Mouse (Mus musculus) neural tube, embryonic 12.5 days (tissue): ENCODE measurements around the gene Rbm19. TPM values are rescaled to one million over a fixed set of nuclear protein-coding genes. Genes with fewer than 3 reads are reported as not detected.
A peak's percentile ranks its signal among the peaks of the same experiment; 100 is the strongest.

Experiments
- ATAC-seq: fragments of 200-750 bp; cut with Nextera tagmentation; 2 replicates; pipeline ENCODE4 v1.8.0; 2017; ENCODE audit warnings: low read depth, mild to moderate bottlenecking, moderate TSS enrichment, moderate library complexity; ENCODE audit not compliant: low FRiP score
- H3K27ac ChIP-seq: fragments of 300-500 bp; sonication (generic); 2 replicates; pipeline ENCODE4 v1.5.1; 2016
- H3K27me3 ChIP-seq: fragments of 300-500 bp; sonication (generic); replicated peaks from 2 replicates; pipeline ENCODE4 v1.6.1; 2016; ENCODE audit warnings: mild to moderate bottlenecking
- H3K36me3 ChIP-seq: fragments of 300-500 bp; sonication (generic); 2 replicates; pipeline ENCODE4 v1.6.1; 2016; ENCODE audit warnings: mild to moderate bottlenecking
- H3K4me1 ChIP-seq: fragments of 300-500 bp; sonication (generic); 2 replicates; pipeline ENCODE4 v1.6.1; 2016
- H3K4me2 ChIP-seq: fragments of 300-500 bp; sonication (generic); replicated peaks from 2 replicates; pipeline ENCODE4 v1.6.1; 2016; ENCODE audit warnings: mild to moderate bottlenecking
- H3K4me3 ChIP-seq: fragments of 300-500 bp; sonication (generic); 2 replicates; pipeline ENCODE4 v1.5.1; 2016
- H3K9ac ChIP-seq: fragments of 300-500 bp; sonication (generic); 2 replicates; pipeline ENCODE4 v1.6.1; 2016; ENCODE audit warnings: mild to moderate bottlenecking
- H3K9me3 ChIP-seq: fragments of 300-500 bp; sonication (generic); 2 replicates; pipeline ENCODE4 v1.6.1; 2016; ENCODE audit warnings: mild to moderate bottlenecking
- WGBS: fragments of 180-500 bp; shearing (Covaris S2); methylation state at CpG from one replicate; pipeline ENCODE4 v1.1.7; 2016; 5-methylcytosine and 5-hydroxymethylcytosine counted together
- polyA plus RNA-seq: library from polyadenylated mRNA; unstranded; fragments of >200 nt; fragmentation: Nextera tagmentation; extraction: Ambion mirVana; gene quantifications from 2 replicates; pipeline ENCODE4 v1.2.1, GENCODE M21; 2016

Rbm19 gene
- 21.9 and 27.4 TPM in 2 replicates for polyA plus RNA-seq

DNA sequence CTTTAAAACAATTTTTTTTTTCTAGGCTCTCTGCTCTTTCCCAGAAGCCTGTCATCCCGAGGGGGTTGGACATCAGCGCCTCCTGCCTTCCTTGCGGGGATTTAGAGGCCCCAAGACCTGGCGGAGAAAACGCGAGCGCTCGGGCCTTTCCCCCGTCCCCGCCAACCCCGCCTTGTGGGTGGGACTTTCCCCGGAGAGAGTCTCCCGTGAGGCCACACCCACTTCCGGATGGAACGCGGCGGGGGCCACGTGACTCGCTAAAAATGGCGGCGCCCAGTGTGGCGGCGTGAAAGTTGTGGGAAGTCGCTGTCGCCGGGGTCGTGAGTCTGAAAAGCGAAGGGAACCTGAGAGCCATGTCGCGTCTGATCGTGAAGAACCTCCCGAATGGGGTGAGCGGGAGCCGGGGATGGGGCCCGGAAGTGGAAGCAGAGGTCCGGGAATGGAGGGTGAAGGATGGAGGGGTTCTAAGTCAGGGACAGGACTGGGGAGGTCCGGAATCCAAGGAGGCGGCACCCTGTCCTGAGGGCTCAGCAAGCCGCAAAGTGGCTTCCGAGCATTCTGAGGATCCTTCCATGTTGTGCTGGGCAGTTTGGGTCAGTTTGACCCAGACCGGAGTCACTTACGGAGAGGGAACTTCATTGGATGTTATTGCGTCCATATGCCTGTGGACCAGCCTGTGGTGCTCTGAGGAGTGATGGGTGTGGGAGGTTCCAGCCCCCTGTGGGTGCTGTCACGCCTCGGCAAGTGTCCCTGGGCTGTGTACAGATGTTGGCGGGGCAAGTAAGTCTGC is at the start of gene Rbm19:
TSS of gene Rbm19 (plus strand) at position 205 of the 790 bp plus-strand sequence.
- H3K9ac ChIP-seq: peak within 1 kb of the TSS; percentile 56
- H3K27ac ChIP-seq: no peak within 1 kb of the TSS
- H3K9me3 ChIP-seq: no peaks in the 10 kb centered on the region
- under 1% methylated on average over 46 of the region's 46 CpGs for WGBS
- ATAC-seq: peak; percentile 80
- H3K4me2 ChIP-seq: peak within 1 kb of the TSS; percentile 95
- peaks cover 30% of the 10 kb centered on the region for H3K36me3 ChIP-seq
- no peaks in the 10 kb centered on the region for H3K27me3 ChIP-seq
- H3K4me1 ChIP-seq: no peaks in the 10 kb centered on the region
- peak within 1 kb of the TSS; percentile 74 for H3K4me3 ChIP-seq

DNA sequence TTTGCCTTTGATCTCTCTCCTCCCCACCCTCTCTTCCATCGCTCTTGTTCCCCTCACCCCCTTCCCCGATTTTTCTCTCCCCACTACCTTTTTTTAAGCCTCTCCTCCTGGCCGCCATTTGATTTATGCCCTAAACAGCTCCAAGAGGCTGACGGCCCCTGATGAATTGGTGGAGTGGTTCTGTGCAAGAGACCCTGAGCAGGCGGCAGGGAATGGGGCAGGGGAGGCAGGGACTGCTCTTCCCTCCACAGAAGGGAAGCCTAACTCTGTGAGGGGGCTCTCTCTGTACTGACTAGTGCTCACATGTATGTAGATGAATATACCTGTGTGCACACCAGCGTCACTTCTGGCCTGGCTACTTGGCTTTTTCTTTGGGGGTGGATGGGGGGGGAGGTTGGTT is 49.0 kb upstream of the Rbm19 start:
- ATAC-seq: no peak
- H3K36me3 ChIP-seq: no peaks in the 10 kb centered on the region

DNA sequence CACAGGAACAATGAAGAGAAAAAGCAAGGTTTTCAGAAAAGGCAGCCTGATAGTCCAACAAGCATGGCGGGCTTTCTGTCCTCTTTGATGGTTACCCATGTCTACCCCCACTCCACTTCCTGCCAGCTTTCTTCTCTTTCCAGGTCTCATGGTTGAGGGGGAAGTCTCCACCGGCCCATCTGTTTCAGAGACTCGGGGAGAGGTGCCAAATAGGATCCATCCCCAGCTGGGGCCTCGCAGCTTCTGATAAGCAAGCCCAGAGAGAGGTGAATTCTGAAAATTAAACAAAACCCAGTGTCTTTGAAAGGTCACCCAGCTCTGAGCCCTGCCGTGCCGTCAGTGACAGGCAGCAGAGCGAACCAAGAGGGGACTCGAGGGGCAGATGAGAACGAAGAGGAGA is 42.2 kb upstream of the Rbm19 start:
- ATAC-seq: no peak
- WGBS: 83% methylated on average over 9 of the region's 9 CpGs
- Histone ChIP-seq H3K9ac (no peak overlapping the region), H3K4me3 (no peak overlapping the region), H3K27me3 (no peaks in the 10 kb centered on the region), H3K4me2 (no peak overlapping the region), H3K4me1 (no peaks in the 10 kb centered on the region), H3K27ac (no peak overlapping the region), H3K9me3 (no peaks in the 10 kb centered on the region), H3K36me3 (no peaks in the 10 kb centered on the region)

More for the DNA sequence above, 49.0 kb upstream of the Rbm19 start:
- Histone ChIP-seq H3K27me3 (no peaks in the 10 kb centered on the region), H3K27ac (no peak overlapping the region), H3K9me3 (no peaks in the 10 kb centered on the region), H3K4me2 (peak overlapping the region; percentile 2; the same call in 1 of the 2 replicates), H3K9ac (no peak overlapping the region), H3K4me3 (no peak overlapping the region), H3K4me1 (peaks cover 8% of the 10 kb centered on the region)
- 30% methylated on average over 6 of the region's 6 CpGs for WGBS

DNA sequence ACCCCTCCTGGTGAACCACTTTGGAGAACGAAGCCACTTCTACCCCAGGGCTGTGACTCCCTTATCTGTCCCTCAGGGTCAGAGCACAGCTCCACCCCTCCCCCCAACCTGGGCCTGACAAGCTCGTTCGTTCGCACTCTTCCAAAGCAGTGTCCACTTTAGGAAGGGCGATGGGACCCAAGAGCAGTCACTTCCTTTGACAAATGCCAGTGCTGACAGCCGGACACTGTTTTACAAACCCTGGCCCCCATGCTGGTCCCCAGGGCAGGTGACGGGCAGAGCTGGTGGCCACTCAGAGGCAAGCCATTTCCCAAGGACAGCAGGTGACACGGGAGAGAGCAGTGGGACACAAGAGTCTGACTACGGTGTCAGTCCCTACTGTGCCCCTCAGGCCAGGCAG is 36.2 kb upstream of the Rbm19 start:
- ATAC-seq: no peak
- no peaks in the 10 kb centered on the region for H3K36me3 ChIP-seq
- H3K27me3 ChIP-seq: no peaks in the 10 kb centered on the region
- no peak overlapping the region for H3K27ac ChIP-seq
- no peak overlapping the region for H3K4me3 ChIP-seq
- no peak overlapping the region for H3K4me2 ChIP-seq
- 71% methylated on average over 9 of the region's 9 CpGs for WGBS
- no peak overlapping the region for H3K9ac ChIP-seq
- no peaks in the 10 kb centered on the region for H3K4me1 ChIP-seq
- H3K9me3 ChIP-seq: no peaks in the 10 kb centered on the region

DNA sequence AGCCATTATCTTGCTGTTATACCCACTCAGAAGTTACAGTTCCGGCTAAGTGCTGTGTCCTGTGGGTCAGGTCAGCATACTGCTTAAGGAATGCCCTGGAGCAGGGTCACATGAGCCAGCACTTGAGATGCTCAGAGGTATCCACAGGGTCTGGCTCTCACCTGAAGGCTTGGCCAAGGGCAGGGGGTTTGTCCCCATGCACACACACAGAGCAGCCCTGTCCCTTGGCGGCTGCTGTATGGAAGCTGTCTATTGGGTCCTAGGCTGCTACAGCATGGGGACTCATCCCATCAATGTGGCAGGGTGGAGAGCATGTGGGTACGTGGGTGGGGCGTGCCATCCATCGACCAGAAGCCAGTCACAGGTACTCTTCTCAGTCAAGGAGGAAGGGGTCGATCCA is 35.8 kb upstream of the Rbm19 start:
- H3K27me3 ChIP-seq: no peaks in the 10 kb centered on the region
- no peaks in the 10 kb centered on the region for H3K4me1 ChIP-seq
- no peaks in the 10 kb centered on the region for H3K36me3 ChIP-seq
- no peak overlapping the region for H3K9ac ChIP-seq
- no peak overlapping the region for H3K27ac ChIP-seq
- no peak overlapping the region for H3K4me2 ChIP-seq
- no peaks in the 10 kb centered on the region for H3K9me3 ChIP-seq
- ATAC-seq: no peak
- WGBS: 85% methylated on average over 6 of the region's 6 CpGs
- H3K4me3 ChIP-seq: no peak overlapping the region

DNA sequence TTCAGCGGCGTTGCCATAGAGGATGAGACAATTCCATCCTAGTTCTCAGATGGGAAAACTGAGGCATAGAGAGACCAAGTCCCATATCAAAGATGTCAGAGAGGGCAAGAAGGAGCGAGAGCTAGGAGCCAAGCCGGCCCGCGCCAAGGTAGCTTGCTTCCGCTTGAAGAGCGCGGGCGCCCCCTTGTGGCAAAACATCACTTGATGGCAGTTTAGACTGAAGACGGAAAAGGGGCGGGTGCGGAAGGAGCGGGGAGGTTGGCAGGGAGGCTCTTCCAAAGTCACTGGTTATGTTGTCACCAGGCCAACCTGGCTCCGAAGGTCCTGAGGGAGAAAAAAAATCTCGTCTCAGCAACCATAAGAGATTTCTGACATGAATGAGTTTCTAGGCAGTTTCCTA is 27.7 kb upstream of the Rbm19 start:
- 2% methylated on average over 16 of the region's 16 CpGs for WGBS
- no peak for ATAC-seq
- no peak overlapping the region for H3K4me2 ChIP-seq
- no peaks in the 10 kb centered on the region for H3K36me3 ChIP-seq
- H3K9me3 ChIP-seq: no peaks in the 10 kb centered on the region
- no peak overlapping the region for H3K4me3 ChIP-seq
- no peaks in the 10 kb centered on the region for H3K4me1 ChIP-seq
- H3K9ac ChIP-seq: no peak overlapping the region
- no peak overlapping the region for H3K27ac ChIP-seq
- H3K27me3 ChIP-seq: peaks cover 20% of the 10 kb centered on the region

DNA sequence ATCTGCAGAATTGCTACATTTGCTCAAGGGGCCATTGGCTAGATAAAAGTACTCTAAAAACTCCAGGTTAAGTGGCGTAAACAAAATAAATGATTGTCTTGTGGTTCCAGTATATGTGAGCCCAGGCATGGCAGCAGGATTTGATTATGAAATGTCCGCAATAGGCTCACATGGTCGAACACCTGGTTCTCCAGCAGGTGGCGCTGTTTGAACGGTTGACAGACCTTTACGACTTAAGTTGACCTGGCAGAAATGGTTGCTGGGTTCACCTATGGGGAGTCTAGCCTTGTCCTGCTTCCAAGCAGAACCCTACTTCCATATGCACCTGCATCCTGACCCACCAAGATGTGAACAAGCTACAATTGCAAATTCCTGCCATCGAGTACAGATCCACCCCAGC is 21.7 kb upstream of the Rbm19 start:
- H3K27ac ChIP-seq: no peak overlapping the region
- WGBS: 55% methylated on average over 7 of the region's 7 CpGs
- H3K4me3 ChIP-seq: no peak overlapping the region
- H3K9me3 ChIP-seq: no peaks in the 10 kb centered on the region
- peaks cover 14% of the 10 kb centered on the region for H3K27me3 ChIP-seq
- H3K4me1 ChIP-seq: no peaks in the 10 kb centered on the region
- ATAC-seq: no peak
- H3K4me2 ChIP-seq: no peak overlapping the region
- no peaks in the 10 kb centered on the region for H3K36me3 ChIP-seq
- H3K9ac ChIP-seq: no peak overlapping the region

DNA sequence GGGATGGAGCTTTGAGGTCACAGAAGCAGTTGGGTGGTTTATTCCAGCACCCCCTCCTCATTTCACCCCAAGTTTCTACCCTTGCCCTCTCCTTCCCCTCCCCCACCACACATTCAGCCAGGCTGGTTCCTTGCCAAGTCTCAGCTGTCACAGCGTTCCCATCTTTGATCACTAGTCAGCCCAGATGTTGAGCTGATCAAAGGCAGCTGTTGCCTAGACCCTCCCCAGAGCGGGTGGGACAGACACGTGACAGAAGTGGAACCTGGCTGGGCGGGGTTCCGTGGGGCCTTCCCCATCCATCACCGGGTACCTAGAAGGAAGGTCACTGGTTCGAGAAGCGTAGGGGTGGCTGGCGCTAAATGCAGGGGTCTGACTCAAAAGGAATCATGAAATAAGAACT is 19.2 kb upstream of the Rbm19 start:
- ATAC-seq: no peak
- 71% methylated on average over 9 of the region's 9 CpGs for WGBS
- Histone ChIP-seq H3K4me1 (no peaks in the 10 kb centered on the region), H3K4me3 (no peak overlapping the region), H3K36me3 (no peaks in the 10 kb centered on the region), H3K9ac (no peak overlapping the region), H3K27ac (no peak overlapping the region), H3K27me3 (0 out of 2 replicates have a peak, but pooled peaks cover 4% of the 10 kb centered on the region), H3K9me3 (no peaks in the 10 kb centered on the region), H3K4me2 (no peak overlapping the region)

DNA sequence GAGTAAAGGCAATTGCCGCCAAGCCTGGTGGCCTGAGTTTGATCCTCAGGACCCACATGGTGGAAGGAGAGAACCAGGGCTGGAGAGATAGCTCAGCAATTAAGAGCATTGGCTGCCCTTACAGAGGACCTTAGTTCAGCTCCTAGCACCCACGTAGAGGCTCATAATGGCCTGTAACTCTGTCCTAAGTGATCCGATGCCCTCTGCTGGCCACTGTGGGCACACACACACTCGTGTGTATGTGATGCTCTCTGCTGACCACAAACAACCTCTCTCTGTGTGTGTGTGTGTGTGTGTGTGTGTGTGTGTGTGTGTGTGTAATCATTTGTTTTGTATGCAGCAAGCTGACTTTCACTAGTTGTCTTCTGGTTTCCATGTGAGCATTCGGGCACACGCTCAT is 15.5 kb upstream of the Rbm19 start:
- no peak overlapping the region for H3K27ac ChIP-seq
- no peak overlapping the region for H3K4me2 ChIP-seq
- WGBS: 86% methylated on average over 6 of the region's 6 CpGs
- H3K9ac ChIP-seq: no peak overlapping the region
- no peak for ATAC-seq
- H3K4me1 ChIP-seq: no peaks in the 10 kb centered on the region
- 0 out of 2 replicates have a peak, but pooled peaks cover 4% of the 10 kb centered on the region for H3K27me3 ChIP-seq
- no peaks in the 10 kb centered on the region for H3K36me3 ChIP-seq
- no peaks in the 10 kb centered on the region for H3K9me3 ChIP-seq
- H3K4me3 ChIP-seq: no peak overlapping the region

DNA sequence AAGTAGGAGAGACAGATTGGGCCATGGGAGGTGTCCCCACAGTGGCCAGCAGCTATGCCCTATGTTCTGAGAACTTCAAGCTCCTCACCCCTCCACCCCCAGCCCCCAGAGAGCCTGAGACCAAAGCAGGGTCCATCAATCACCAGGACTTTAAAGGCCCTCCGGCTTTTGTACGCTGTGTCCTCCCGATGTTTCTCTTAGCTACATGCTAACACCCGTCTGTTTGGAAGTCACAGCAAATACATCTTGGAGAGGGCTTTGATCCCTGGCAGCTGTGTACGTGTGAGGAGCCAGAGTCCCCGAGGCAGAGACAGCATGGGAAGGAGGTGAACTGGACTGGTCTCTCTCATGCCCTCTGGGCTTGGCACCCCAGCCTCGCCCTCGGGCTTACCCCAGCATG is 14.2 kb upstream of the Rbm19 start:
- Histone ChIP-seq H3K4me1 (no peaks in the 10 kb centered on the region), H3K9ac (no peak overlapping the region), H3K4me3 (no peak overlapping the region), H3K9me3 (no peaks in the 10 kb centered on the region), H3K4me2 (no peak overlapping the region), H3K27ac (no peak overlapping the region), H3K36me3 (no peaks in the 10 kb centered on the region), H3K27me3 (0 out of 2 replicates have a peak, but pooled peaks cover 7% of the 10 kb centered on the region)
- ATAC-seq: no peak
- WGBS: 71% methylated on average over 8 of the region's 8 CpGs

DNA sequence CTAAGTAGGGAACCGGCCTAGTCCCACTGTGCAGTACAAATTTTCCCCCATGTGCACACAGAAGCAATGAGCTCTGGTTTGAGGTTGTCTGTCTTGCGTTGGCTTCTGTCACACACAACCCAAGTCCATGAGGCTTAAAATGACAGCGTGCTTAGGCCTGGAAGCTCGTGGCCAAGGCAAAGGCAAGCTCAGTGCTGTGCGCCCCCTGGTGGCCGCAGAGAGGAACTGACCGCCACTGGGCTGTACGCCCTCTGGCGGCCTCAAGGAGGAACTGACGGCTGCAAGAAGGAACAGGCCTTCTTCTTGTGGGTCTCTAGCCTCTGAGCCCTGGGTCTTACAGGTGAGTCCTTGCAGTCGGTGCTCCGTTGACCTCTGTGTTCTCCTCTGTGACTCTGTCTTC is 13.5 kb upstream of the Rbm19 start:
- H3K4me1 ChIP-seq: no peaks in the 10 kb centered on the region

DNA sequence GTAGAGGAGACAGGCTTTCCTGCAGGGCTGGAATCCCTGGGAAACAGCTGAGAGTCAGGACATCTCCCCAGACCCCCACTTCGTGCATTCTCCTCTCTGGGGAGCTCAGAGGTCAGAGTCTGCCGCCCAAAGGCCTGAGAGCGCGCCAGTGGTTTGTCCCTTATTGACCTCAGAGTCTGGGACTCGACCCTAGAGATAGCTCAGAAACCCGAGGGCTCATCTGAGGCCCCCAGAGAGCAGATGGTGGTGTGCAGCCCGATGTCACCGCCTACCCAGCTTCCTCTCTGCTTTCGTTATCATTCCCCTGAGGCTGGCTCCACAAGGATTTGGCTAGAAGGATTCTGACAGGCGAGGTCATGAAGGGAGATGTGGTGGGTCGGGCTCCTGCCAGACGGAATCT is 12.8 kb upstream of the Rbm19 start:
- H3K4me3 ChIP-seq: no peak overlapping the region
- no peaks in the 10 kb centered on the region for H3K36me3 ChIP-seq
- 0 out of 2 replicates have a peak, but pooled peaks cover 5% of the 10 kb centered on the region for H3K27me3 ChIP-seq
- H3K27ac ChIP-seq: no peak overlapping the region
- no peak overlapping the region for H3K4me2 ChIP-seq
- ATAC-seq: no peak
- whole genome bisulfite sequencing: 71% methylated on average over 12 of the region's 12 CpGs
- H3K9me3 ChIP-seq: no peaks in the 10 kb centered on the region
- no peak overlapping the region for H3K9ac ChIP-seq
- no peaks in the 10 kb centered on the region for H3K4me1 ChIP-seq

More for the DNA sequence above, 13.5 kb upstream of the Rbm19 start:
- no peak for ATAC-seq
- H3K27ac ChIP-seq: no peak overlapping the region
- H3K4me2 ChIP-seq: no peak overlapping the region
- no peaks in the 10 kb centered on the region for H3K9me3 ChIP-seq
- WGBS: 19% methylated on average over 12 of the region's 12 CpGs
- no peak overlapping the region for H3K9ac ChIP-seq
- no peaks in the 10 kb centered on the region for H3K36me3 ChIP-seq
- H3K27me3 ChIP-seq: 0 out of 2 replicates have a peak, but pooled peaks cover 5% of the 10 kb centered on the region
- no peak overlapping the region for H3K4me3 ChIP-seq
